Mouse (Mus musculus) embryonic facial prominence, embryonic 15.5 days (tissue): ENCODE data around the gene Fkbpl. TPM values are rescaled to one million over a fixed set of nuclear protein-coding genes. Genes with fewer than 3 reads are reported as not detected.

Source experiments
- ATAC-seq: fragments of 200-750 bp; cut with Nextera tagmentation; 2 replicates; pipeline ENCODE4 v1.8.0; 2017; ENCODE audit warnings: low read depth, moderate TSS enrichment; ENCODE audit not compliant: insufficient number of reproducible peaks, low FRiP score, low TSS enrichment
- H3K27ac ChIP-seq: fragments of 300-500 bp; sonication (generic); replicated peaks from 2 replicates; pipeline ENCODE4 v1.5.1; 2015; ENCODE audit warnings: mild to moderate bottlenecking, inconsistent platforms
- H3K27me3 ChIP-seq: fragments of 300-500 bp; sonication (generic); 2 replicates; pipeline ENCODE4 v1.6.1; 2015; ENCODE audit warnings: inconsistent platforms
- H3K36me3 ChIP-seq: fragments of 300-500 bp; sonication (generic); 2 replicates; pipeline ENCODE4 v1.6.1; 2015; ENCODE audit warnings: mild to moderate bottlenecking, inconsistent platforms
- H3K4me1 ChIP-seq: fragments of 300-500 bp; sonication (generic); 2 replicates; pipeline ENCODE4 v1.6.1; 2015; ENCODE audit warnings: inconsistent platforms
- H3K4me2 ChIP-seq: fragments of 300-500 bp; sonication (generic); replicated peaks from 2 replicates; pipeline ENCODE4 v1.6.1; 2015; ENCODE audit warnings: mild to moderate bottlenecking, inconsistent platforms
- H3K4me3 ChIP-seq: fragments of 300-500 bp; sonication (generic); replicated peaks from 2 replicates; pipeline ENCODE4 v1.5.1; 2015; ENCODE audit warnings: mild to moderate bottlenecking, inconsistent platforms
- H3K9ac ChIP-seq: fragments of 300-500 bp; sonication (generic); 2 replicates; pipeline ENCODE4 v1.6.1; 2015; ENCODE audit warnings: inconsistent platforms
- H3K9me3 ChIP-seq: fragments of 300-500 bp; sonication (generic); replicated peaks from 2 replicates; pipeline ENCODE4 v1.6.1; 2016; ENCODE audit warnings: inconsistent platforms
- WGBS: fragments of 180-500 bp; shearing (Covaris S2); methylation state at CpG from one replicate; pipeline ENCODE4 v1.1.7; 2015; 5-methylcytosine and 5-hydroxymethylcytosine counted together
- polyA plus RNA-seq: library from polyadenylated mRNA; unstranded; fragments of >200 nt; fragmentation: Nextera tagmentation; extraction: Ambion mirVana; gene quantifications from 2 replicates; pipeline ENCODE4 v1.2.1, GENCODE M21; 2015

Gene Fkbpl
- polyA plus RNA-seq, 1 experiment from 2014 or later: 16.8 TPM

DNA sequence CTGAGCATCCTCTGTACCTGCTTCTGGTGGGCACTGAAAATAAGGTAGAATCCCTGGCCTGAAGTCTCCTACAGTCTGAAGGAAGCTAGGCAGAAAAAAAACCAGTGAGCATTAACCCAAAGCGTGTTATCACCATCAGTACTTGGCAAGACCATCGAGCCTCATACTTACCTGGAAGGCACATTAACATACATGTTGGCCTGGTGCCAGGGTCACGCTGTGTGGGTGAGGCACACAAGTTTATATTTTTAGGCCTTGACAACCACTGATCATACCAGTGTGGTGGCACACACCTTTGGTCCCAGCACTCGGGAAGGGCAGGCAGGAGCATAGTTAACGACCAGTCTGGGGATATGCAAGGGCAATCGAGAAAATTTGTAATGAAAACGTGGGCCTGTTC, 36.6 kb upstream of the Fkbpl start:
- 76% methylated on average over 7 of the region's 7 CpGs for WGBS
- no peak overlapping the region for H3K9ac ChIP-seq
- no peaks in the 10 kb centered on the region for H3K27me3 ChIP-seq

DNA sequence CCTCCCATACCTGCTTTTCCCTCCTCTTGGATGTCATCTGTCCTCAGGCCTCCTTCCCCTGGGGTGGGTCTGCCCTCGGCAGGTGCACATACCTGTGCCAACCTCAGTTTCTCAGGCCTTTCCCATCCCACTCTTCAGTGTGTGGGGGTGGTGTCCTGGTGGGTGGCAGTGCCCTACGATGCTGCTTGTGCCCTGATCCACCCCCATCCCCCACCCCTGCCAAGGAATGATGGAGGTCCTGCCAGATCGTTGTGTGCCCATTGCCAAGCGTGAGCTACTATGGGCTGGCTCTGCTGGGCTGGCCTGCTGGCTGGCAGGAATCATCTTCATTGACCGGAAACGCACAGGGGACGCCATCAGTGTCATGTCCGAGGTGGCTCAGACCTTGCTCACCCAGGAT, 33.5 kb upstream of the Fkbpl start:
- no peak for ATAC-seq
- no peak overlapping the region for H3K4me3 ChIP-seq
- peaks cover 55% of the 10 kb centered on the region for H3K36me3 ChIP-seq
- WGBS: 92% methylated on average over 8 of the region's 8 CpGs
- no peaks in the 10 kb centered on the region for H3K27me3 ChIP-seq
- H3K4me1 ChIP-seq: peaks cover 20% of the 10 kb centered on the region; the same call in 1 of the 2 replicates
- H3K9ac ChIP-seq: no peak overlapping the region
- H3K4me2 ChIP-seq: no peak overlapping the region
- no peaks in the 10 kb centered on the region for H3K9me3 ChIP-seq
- H3K27ac ChIP-seq: no peak overlapping the region

More for the DNA sequence above, 36.6 kb upstream of the Fkbpl start:
- Histone ChIP-seq H3K4me1 (peaks cover 33% of the 10 kb centered on the region), H3K27ac (no peak overlapping the region), H3K4me2 (no peak overlapping the region), H3K9me3 (no peaks in the 10 kb centered on the region), H3K36me3 (peaks cover 30% of the 10 kb centered on the region), H3K4me3 (no peak overlapping the region)
- no peak for ATAC-seq

DNA sequence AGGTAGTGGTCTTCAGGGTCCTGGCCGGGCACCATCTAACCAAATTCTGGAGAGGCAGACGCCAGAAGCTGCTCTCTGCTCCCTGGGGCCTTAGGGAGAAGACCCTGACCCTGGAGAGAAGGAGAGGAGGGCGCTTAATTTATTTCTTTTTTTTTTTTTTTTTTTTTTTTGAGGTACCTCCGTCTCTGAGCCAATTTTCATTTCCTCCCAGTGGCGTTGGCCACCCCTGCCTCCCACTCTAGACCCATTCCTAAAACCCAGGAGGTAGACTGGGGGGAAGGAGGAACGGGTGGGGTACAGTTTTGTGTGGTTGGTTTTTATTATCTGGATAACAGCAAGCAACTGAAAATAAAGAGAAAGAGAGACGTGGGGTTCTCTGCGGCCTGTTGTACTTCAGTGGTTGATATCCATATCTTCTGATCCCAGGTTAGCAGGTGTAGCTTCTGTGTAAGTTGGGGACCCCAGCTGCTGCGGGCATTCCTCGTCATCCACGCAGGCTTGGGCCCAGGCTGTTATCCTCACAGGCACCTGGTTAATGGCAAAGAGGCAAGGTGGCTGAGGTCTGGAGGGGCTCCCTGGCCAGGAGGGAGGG, 31.4 kb upstream of the Fkbpl start:
- H3K36me3 ChIP-seq: peaks cover 70% of the 10 kb centered on the region
- H3K27me3 ChIP-seq: no peaks in the 10 kb centered on the region
- no peaks in the 10 kb centered on the region for H3K9me3 ChIP-seq
- H3K4me1 ChIP-seq: peaks cover 2% of the 10 kb centered on the region; the same call in 1 of the 2 replicates
- no peak overlapping the region for H3K4me3 ChIP-seq
- H3K4me2 ChIP-seq: no peak overlapping the region
- no peak overlapping the region for H3K27ac ChIP-seq
- H3K9ac ChIP-seq: no peak overlapping the region
- 81% methylated on average over 11 of the region's 11 CpGs for WGBS
- ATAC-seq: no peak

DNA sequence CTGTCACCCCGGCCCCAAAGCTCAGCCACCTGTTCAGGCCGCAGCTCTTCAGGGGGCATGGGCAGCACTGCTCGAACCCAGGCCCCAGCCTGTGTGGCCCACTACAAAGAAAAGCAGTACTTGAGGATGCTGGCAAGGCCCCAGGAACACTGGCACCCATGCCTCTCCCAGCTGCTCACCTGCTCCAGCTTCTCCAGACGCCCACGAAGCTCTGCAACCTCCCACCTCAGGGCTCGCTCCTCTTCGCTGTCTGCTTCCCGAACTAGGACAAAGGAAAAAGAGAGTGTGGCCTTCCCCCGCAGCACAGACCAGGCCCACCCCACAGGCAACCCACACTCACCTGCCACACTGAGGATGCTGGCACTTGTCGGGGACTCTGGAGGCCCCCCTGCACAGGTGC, 30.7 kb upstream of the Fkbpl start:
- H3K4me1 ChIP-seq: no peaks in the 10 kb centered on the region
- no peak overlapping the region for H3K27ac ChIP-seq
- 84% methylated on average over 10 of the region's 10 CpGs for WGBS
- no peaks in the 10 kb centered on the region for H3K27me3 ChIP-seq
- H3K4me3 ChIP-seq: no peak overlapping the region
- ATAC-seq: no peak
- H3K9me3 ChIP-seq: no peaks in the 10 kb centered on the region
- H3K4me2 ChIP-seq: no peak overlapping the region
- no peak overlapping the region for H3K9ac ChIP-seq
- peaks cover 70% of the 10 kb centered on the region for H3K36me3 ChIP-seq

DNA sequence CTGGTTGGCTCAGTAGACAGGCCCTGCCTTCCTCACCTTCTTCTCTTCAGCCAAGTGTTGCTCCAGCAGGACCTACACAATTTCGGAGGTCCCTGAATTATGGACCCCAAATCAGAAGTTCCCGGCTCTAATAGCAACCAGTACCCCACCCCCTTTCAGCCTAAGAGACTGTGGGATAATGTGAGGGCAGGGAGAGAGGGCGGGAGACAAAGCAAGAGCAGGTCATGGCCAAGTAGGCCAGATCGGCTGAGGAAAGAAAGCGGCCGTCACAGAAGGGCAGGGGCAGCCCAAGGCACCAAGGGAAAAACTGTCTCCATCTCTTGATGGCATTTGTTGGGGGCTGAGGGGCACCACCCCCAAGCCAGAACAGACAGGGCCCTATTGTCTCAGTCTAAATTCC, 28.7 kb upstream of the Fkbpl start, which contains the start of gene Egfl8:
TSS of gene Egfl8 (minus strand) at position 101 of the 400 bp plus-strand sequence.
- ATAC-seq: no peak
- Histone ChIP-seq H3K9me3 (no peaks in the 10 kb centered on the region), H3K27me3 (no peaks in the 10 kb centered on the region), H3K4me2 (no peak within 1 kb of the TSS), H3K4me3 (no peak within 1 kb of the TSS), H3K9ac (no peak within 1 kb of the TSS), H3K4me1 (no peaks in the 10 kb centered on the region), H3K27ac (0 out of 2 replicates have a peak within 1 kb of the TSS, but pooled peaks have one; percentile 19), H3K36me3 (peaks cover 78% of the 10 kb centered on the region)
- WGBS: 57% methylated on average over 6 of the region's 6 CpGs

DNA sequence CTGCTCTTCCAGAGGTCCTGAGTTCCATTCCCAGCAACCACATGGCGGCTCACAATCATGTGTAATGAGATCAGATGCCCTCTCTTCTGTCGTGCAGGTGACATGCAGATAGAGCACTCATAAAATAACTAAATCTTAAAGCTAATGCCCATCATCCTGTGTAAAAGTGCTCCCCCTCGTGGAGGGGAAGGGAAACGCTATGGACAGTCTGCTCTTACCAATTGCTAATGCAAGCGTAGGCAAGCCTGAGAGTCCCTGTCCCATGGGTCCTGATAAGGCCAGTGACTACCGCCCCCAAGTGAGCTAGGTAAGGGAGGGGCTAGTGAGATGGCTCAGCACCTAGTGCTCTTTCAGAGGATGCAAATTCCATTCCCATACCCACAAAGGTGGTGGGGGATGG, 25.6 kb upstream of the Fkbpl start:
- no peaks in the 10 kb centered on the region for H3K27me3 ChIP-seq
- no peak overlapping the region for H3K4me2 ChIP-seq
- no peak overlapping the region for H3K9ac ChIP-seq
- no peaks in the 10 kb centered on the region for H3K9me3 ChIP-seq
- 15% methylated on average over 6 of the region's 6 CpGs for WGBS
- H3K27ac ChIP-seq: no peak overlapping the region
- no peaks in the 10 kb centered on the region for H3K4me1 ChIP-seq
- ATAC-seq: no peak
- no peak overlapping the region for H3K4me3 ChIP-seq
- peaks cover 80% of the 10 kb centered on the region for H3K36me3 ChIP-seq

DNA sequence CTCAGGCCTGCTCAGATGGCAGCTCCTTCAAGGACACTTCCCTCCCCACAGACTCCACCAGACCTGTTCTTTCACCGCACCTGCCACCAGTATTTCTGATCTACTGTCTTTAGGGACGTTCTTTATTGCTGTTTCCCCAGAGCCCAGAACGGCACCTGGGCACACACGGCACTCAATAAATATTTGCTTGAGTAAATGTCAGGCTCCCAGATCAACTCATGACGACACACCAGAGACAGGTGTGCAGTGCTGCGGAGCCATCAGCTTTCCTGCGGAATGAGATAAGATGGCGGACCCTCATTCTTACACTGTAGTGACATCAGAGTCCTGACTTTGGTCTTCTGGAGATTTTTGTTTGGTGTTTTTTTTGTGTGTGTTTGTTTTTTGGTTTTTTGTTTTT, 23.6 kb upstream of the Fkbpl start:
- Histone ChIP-seq H3K4me3 (no peak overlapping the region), H3K4me1 (peaks cover 1% of the 10 kb centered on the region; the same call in 1 of the 2 replicates), H3K9me3 (no peaks in the 10 kb centered on the region), H3K9ac (no peak overlapping the region), H3K4me2 (no peak overlapping the region), H3K27me3 (no peaks in the 10 kb centered on the region), H3K27ac (no peak overlapping the region), H3K36me3 (peaks cover 68% of the 10 kb centered on the region)
- ATAC-seq: no peak
- WGBS: 90% methylated on average over 8 of the region's 8 CpGs

DNA sequence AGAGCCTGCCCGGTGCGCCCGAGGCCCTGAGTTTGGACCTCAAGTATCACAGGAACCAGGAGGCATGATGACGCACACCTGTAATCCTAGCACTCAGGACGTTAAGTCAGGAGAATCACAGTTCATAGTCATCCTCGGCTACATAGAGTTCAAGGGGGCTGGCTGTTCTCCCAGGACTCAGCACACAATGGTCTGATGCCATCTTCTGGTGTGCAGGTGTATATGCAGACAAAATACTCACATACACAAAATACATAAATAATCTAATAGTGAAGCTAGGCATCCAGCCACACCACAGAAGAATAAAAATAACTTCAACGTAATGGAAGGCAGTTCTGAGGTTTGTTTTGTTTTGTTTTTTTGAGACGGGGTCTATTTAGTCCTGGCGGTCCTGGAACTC, 21.4 kb upstream of the Fkbpl start:
- Histone ChIP-seq H3K27me3 (no peaks in the 10 kb centered on the region), H3K27ac (no peak overlapping the region), H3K9me3 (no peaks in the 10 kb centered on the region), H3K4me1 (peaks cover 15% of the 10 kb centered on the region), H3K4me2 (no peak overlapping the region), H3K4me3 (no peak overlapping the region), H3K9ac (no peak overlapping the region), H3K36me3 (peaks cover 53% of the 10 kb centered on the region)
- WGBS: 77% methylated on average over 9 of the region's 9 CpGs
- no peak for ATAC-seq

DNA sequence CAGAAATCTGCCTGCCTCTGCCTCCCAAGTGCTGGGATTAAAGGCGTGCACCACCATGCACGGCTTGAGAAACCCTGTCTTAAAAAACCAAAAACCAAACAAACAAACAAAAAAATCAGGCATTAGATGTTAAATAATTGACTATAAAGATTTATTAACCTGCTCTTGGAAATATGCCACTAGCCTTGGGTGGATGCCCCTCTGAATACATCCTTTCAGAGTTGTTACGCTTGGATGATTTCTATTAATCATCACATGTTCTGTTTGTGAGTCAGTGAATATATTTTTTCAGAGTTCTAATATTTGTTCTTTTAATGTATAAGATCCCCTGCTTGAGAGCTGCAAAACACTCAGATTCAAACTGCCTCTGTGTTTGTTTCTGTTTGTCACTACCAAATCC, 19.6 kb upstream of the Fkbpl start:
- H3K36me3 ChIP-seq: peaks cover 45% of the 10 kb centered on the region
- no peak overlapping the region for H3K27ac ChIP-seq
- no peak overlapping the region for H3K4me2 ChIP-seq
- WGBS: 95% methylated on average over 3 of the region's 3 CpGs
- H3K9me3 ChIP-seq: no peaks in the 10 kb centered on the region
- H3K9ac ChIP-seq: no peak overlapping the region
- H3K4me1 ChIP-seq: peaks cover 33% of the 10 kb centered on the region
- no peak overlapping the region for H3K4me3 ChIP-seq
- no peak for ATAC-seq
- H3K27me3 ChIP-seq: peaks cover 3% of the 10 kb centered on the region

DNA sequence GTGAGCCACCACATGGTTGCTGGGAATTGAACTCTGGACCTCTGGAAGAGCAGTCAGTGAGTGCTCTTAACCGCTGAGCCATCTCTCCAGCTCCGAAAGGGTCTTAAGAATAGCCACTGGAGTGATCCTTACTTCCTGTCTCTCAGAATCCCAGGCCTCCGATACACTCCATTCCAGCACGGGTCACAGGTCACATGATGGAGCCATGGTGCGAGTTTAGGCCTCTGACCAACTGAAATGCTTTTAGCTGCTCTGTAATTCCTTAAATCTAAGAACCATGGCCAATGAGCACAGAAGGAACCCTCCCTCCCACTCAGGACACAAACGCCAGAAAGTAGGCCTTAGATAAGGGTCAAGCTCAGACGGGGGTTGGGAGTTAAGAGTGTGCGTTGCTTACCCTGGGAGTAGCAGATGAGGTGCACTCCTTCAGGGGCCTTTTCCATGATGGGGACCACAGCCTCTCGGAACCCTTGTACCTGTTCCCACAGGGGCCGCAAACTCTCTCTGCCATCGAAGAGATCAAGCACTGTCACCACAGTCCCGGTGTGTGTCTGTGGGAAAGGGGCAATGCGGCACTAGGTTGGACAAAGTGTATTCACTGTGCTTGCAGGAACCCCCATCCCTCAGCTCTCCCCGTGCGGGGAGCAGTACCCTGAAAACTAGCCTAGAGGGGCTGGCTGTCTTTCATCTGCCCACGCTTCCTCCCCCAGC, 18.3 kb upstream of the Fkbpl start:
- Histone ChIP-seq H3K27me3 (peaks cover 16% of the 10 kb centered on the region), H3K4me3 (peak overlapping the region; percentile 78), H3K36me3 (peaks cover 33% of the 10 kb centered on the region), H3K27ac (peak overlapping the region; percentile 97), H3K4me2 (peak overlapping the region; percentile 86), H3K4me1 (peaks cover 45% of the 10 kb centered on the region), H3K9ac (peak overlapping the region; percentile 73), H3K9me3 (no peaks in the 10 kb centered on the region)
- ATAC-seq: no peak
- WGBS: 51% methylated on average over 16 of the region's 16 CpGs

DNA sequence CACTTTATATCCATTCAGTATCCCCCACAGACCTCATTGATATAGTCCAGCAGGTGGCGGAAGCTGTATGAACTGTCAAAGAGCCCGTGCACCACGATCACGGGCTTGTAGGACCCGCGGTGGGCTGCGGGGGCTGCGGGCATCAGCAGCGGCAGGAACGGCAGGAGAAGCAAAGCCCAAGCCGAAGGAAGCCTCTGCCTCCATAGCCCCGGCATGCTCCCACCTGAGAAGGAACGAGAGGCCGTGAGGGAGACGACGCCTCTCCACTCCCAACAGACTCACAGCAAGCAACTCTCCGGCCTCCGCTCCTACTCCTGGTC, 17.8 kb upstream of the Fkbpl start:
- peaks cover 28% of the 10 kb centered on the region for H3K36me3 ChIP-seq
- H3K4me3 ChIP-seq: peak overlapping the region; percentile 78
- WGBS: under 1% methylated on average over 18 of the region's 18 CpGs
- peaks cover 51% of the 10 kb centered on the region for H3K4me1 ChIP-seq
- peaks cover 21% of the 10 kb centered on the region for H3K27me3 ChIP-seq
- no peaks in the 10 kb centered on the region for H3K9me3 ChIP-seq
- H3K9ac ChIP-seq: peak overlapping the region; percentile 73
- 0 out of 2 replicates have a peak, but pooled peaks have one; percentile 25 for ATAC-seq
- peak overlapping the region; percentile 97 for H3K27ac ChIP-seq
- peak overlapping the region; percentile 86 for H3K4me2 ChIP-seq
